Mouse (Mus musculus): ENCODE data around the gene Snrpf. TPM values are rescaled to one million over a fixed set of nuclear protein-coding genes. Genes with fewer than 3 reads are reported as not detected.
"Not testable (repeated sequence)": the region's sequence is repeated elsewhere in the genome, so short reads cannot be mapped to it uniquely, and the experiment has no call there.

Snrpf gene
- total RNA-seq, 2 experiments from 2014 or later: 13.9 to 14.1 TPM

- intact Hi-C loops (cut with DNase I): loop anchor here (2.0 kb wide), 1 partner anchor 220 kb away; no protein-coding TSS in a partner anchor
- peak in 1 of 2 experiments; percentile 27 for DNase-seq (ENCODE audit: extremely low spot score in 1 of 2, low spot score in 2 of 2)
Measured at GRCm38 (mm10) chr10:93592456-93592855, 3.0 kb upstream of the Snrpf start.

GRCm38 (mm10) chr10:93588796-93589195, 710 bp downstream of the Snrpf start:
- intact Hi-C loops (cut with DNase I): no loop called here
- no peak for DNase-seq (ENCODE audit: extremely low spot score in 1 of 2, low spot score in 2 of 2)

- peak; percentile 70 to 88 for DNase-seq (ENCODE audit: extremely low spot score in 1 of 2, low spot score in 2 of 2)
- intact Hi-C loops (cut with DNase I): loop anchor here (5.0 to 10.0 kb wide), 4 partner anchors 90 to 533 kb away; partner anchors contain the start of gene Hal
Measured at GRCm38 (mm10) chr10:93577271-93577886, 12.1 kb downstream of the Snrpf start.

- intact Hi-C loops (cut with DNase I): loop anchor here (5.0 to 10.0 kb wide), 4 partner anchors 89 to 531 kb away; partner anchors contain the start of gene Hal
Measured at GRCm38 (mm10) chr10:93575960-93576359, 13.5 kb downstream of the Snrpf start.

GRCm38 (mm10) chr10:93574966-93575365, 14.5 kb downstream of the Snrpf start:
- no peak for DNase-seq (ENCODE audit: extremely low spot score in 1 of 2, low spot score in 2 of 2)
- intact Hi-C loops (cut with DNase I): loop anchor here (5.0 to 10.0 kb wide), 4 partner anchors 88 to 530 kb away; partner anchors contain the start of gene Hal

More at GRCm38 (mm10) chr10:93575960-93576359, 13.5 kb downstream of the Snrpf start:
- DNase-seq (ENCODE audit: extremely low spot score in 1 of 2, low spot score in 2 of 2): no peak

- no peak for DNase-seq (ENCODE audit: extremely low spot score in 1 of 2, low spot score in 2 of 2)
- intact Hi-C loops (cut with DNase I): loop anchor here (10.0 kb wide), 1 partner anchor 527 kb away; no protein-coding TSS in a partner anchor
Measured at GRCm38 (mm10) chr10:93572209-93572608, 17.3 kb downstream of the Snrpf start.

GRCm38 (mm10) chr10:93568671-93569070, 20.8 kb downstream of the Snrpf start:
- intact Hi-C loops (cut with DNase I): no loop called here
- no peak for DNase-seq (ENCODE audit: extremely low spot score in 1 of 2, low spot score in 2 of 2)

GRCm38 (mm10) chr10:93567841-93568566, 21.5 kb downstream of the Snrpf start:
- intact Hi-C loops (cut with DNase I): no loop called here
- DNase-seq (ENCODE audit: extremely low spot score in 1 of 2, low spot score in 2 of 2): no peak

GRCm38 (mm10) chr10:93567066-93567465, 22.4 kb downstream of the Snrpf start:
- intact Hi-C loops (cut with DNase I): no loop called here
- no peak for DNase-seq (ENCODE audit: extremely low spot score in 1 of 2, low spot score in 2 of 2)

- no peak for DNase-seq (ENCODE audit: extremely low spot score in 1 of 2, low spot score in 2 of 2)
- intact Hi-C loops (cut with DNase I): no loop called here
Measured at GRCm38 (mm10) chr10:93564518-93565090, 24.9 kb downstream of the Snrpf start.

GRCm38 (mm10) chr10:93559786-93560185, 29.7 kb downstream of the Snrpf start:
- intact Hi-C loops (cut with DNase I): no loop called here
- no peak for DNase-seq (ENCODE audit: extremely low spot score in 1 of 2, low spot score in 2 of 2)

- intact Hi-C loops (cut with DNase I); DNase-seq (ENCODE audit: extremely low spot score in 1 of 2, low spot score in 2 of 2): not testable (repeated sequence)
Measured at GRCm38 (mm10) chr10:93557971-93558370, 31.5 kb downstream of the Snrpf start.

GRCm38 (mm10) chr10:93552596-93552995, 36.9 kb downstream of the Snrpf start:
- no peak for DNase-seq (ENCODE audit: extremely low spot score in 1 of 2, low spot score in 2 of 2)
- intact Hi-C loops (cut with DNase I): no loop called here

GRCm38 (mm10) chr10:93549821-93550220, 39.7 kb downstream of the Snrpf start:
- no peak for DNase-seq (ENCODE audit: extremely low spot score in 1 of 2, low spot score in 2 of 2)
- intact Hi-C loops (cut with DNase I): no loop called here

GRCm38 (mm10) chr10:93548991-93549390, 40.5 kb downstream of the Snrpf start:
- intact Hi-C loops (cut with DNase I): no loop called here
- DNase-seq (ENCODE audit: extremely low spot score in 1 of 2, low spot score in 2 of 2): peak; percentile 59 to 76

GRCm38 (mm10) chr10:93547741-93548270, 41.7 kb downstream of the Snrpf start:
- DNase-seq (ENCODE audit: extremely low spot score in 1 of 2, low spot score in 2 of 2): no peak
- intact Hi-C loops (cut with DNase I): no loop called here

GRCm38 (mm10) chr10:93544172-93544571, 45.3 kb downstream of the Snrpf start:
- no peak for DNase-seq (ENCODE audit: extremely low spot score in 1 of 2, low spot score in 2 of 2)
- intact Hi-C loops (cut with DNase I): loop anchor here (5.0 kb wide), 1 partner anchor 47 kb away; no protein-coding TSS in a partner anchor

- DNase-seq (ENCODE audit: extremely low spot score in 1 of 2, low spot score in 2 of 2): no peak
- intact Hi-C loops (cut with DNase I): loop anchor here (5.0 kb wide), 1 partner anchor 46 kb away; no protein-coding TSS in a partner anchor
Measured at GRCm38 (mm10) chr10:93543176-93543575, 46.3 kb downstream of the Snrpf start.

GRCm38 (mm10) chr10:93542356-93542755, 47.1 kb downstream of the Snrpf start:
- no peak for DNase-seq (ENCODE audit: extremely low spot score in 1 of 2, low spot score in 2 of 2)
- intact Hi-C loops (cut with DNase I): loop anchor here (5.0 kb wide), 1 partner anchor 45 kb away; no protein-coding TSS in a partner anchor
